Mouse (Mus musculus): ENCODE measurements at regions not wholly inside any gene's neighbourhood (a gene's known extent, or its start where the extent isn't known, plus 50 kb on each side); places are given as distances from the start of the nearest gene placed in this dataset.

DNA sequence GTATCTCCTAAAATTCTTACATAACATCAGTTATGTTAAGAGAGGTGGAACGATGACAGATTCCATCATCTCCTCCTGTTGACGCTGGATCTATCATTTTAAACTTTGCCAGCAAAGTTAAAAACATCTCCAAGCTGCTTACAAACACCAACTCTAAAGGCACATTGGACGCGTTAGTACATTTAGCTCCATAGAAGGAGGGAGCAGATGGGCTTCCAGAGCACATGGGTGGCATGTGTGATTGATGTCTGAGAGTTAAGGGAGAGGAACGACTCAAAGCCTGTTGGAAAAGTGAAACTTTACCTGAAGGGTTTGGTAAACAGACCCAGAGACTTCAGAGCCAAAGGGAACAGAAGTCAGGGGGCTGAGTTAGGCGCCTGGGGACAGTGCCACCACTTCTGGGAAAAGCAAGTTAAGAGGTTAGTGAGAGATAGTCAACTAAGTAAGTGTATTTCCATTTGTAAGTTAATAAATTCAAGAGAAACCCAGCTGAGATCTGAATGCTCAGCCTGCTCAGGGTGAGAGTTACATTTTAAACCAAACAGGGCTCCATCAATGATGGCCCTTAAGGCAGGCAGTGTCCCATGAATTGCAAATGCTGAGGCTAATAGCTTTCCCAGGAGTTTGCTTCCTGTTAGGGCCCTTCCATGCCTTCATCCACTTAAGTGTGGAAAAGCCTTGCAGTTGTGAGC, 430.3 kb upstream of the Adamts16 start:
- TF ChIP-seq CTCF (IDR thresholded peaks at IDR 0.05; ENCODE audit: extremely low read depth, insufficient read depth, insufficient read length, insufficient replicate concordance) = no peak
- TF ChIP-seq POLR2A (IDR thresholded peaks at IDR 0.05; ENCODE audit: low read depth, low read length) = no peak

Measured in spleen, adult 2 months (tissue).